Mouse (Mus musculus): Measurements from ENCODE around the gene C1qbp.

DNA sequence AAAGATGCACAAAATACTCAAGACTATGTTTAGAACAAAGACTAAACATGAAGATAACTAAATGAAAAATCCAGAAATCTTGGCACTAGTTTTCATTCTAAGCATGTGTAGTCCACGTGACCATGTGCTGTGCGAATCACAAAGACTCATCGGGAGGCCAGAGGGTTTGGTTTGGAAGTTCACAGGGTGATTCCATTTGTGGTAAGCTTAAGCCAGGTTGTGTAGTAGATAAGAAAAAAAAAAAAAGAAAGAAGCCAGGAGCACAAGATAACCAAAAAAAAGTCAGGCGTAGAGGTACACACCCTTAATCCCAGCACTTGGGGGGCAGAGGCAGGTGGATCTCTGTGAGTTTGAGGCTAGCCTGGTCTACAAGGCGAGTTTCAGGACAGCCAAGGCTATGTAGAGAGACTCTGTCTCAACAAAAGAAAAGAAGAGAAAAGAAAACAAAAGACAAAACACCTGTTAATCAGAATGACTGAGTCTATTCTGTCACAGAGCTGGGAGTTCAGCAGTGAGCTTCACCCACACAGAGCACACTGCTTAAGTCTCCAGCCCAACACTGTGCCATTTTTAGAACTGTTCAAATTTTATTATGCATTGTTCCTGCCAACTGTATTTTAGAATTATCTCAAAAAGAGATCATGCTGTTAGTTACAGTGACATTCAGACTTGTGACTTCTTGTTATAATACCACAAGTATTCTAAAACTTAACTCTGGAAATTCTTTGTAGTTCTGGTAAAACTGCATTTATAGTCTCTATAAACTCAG lies 21.9 kb downstream of the C1qbp start:
- no peak for TF ChIP-seq POLR2A (IDR thresholded peaks at IDR 0.05; ENCODE audit: insufficient read length, low read depth)
- TF ChIP-seq MAX (IDR thresholded peaks at IDR 0.05; ENCODE audit: low read depth), result no peak
- no peak for TF ChIP-seq TCF3 (IDR thresholded peaks at IDR 0.05; ENCODE audit: insufficient read length, low read depth)
- TF ChIP-seq MYOD1 (IDR thresholded peaks at IDR 0.05; ENCODE audit: control insufficient read depth in 1 of 3, insufficient read length in 2 of 3, low read depth in 2 of 3), result no peak
- no peak for TF ChIP-seq USF1 (IDR thresholded peaks at IDR 0.05; ENCODE audit: low read depth)
- no peak for TF ChIP-seq REST (IDR thresholded peaks at IDR 0.05; ENCODE audit: insufficient read depth, insufficient read length)
- TF ChIP-seq E2F4 (IDR thresholded peaks at IDR 0.05; ENCODE audit: insufficient read depth), result no peak

Data from myocyte (in vitro differentiated cells).